Mouse (Mus musculus) megakaryocyte, embryonic 14.5 days (primary cell): Measurements from ENCODE around the gene Tfcp2.

ENCODE experiments used
- FLI1 ChIP-seq: IDR thresholded peaks from 2 replicates; pipeline ENCODE4 v1.6.1; 2012; ENCODE audit warnings: low read length, inconsistent platforms, mixed read lengths
- GATA1 ChIP-seq: IDR thresholded peaks from 3 replicates; pipeline ENCODE4 v1.6.1; 2012; ENCODE audit warnings: mixed read lengths, low read length, inconsistent platforms, borderline replicate concordance

DNA sequence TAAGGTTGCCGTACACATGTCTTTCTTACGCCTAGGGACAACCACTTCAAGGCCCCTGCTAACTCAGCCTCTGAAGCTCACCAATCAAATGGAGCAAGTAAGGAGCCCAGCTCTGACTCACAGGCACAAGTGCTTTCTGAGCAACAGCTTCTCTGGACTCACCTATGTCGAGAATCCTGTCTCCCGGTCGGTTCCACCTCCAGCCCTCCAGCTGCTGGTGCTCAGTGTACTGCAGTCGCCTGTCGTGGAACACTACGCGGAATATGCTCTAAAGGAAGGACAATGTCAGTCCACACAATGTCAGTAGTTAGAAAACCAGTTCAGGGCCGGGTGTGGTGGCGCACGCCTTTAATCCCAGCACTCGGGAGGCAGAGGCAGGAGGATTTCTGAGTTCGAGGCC lies 26.4 kb downstream of the Tfcp2 start:
- TF ChIP-seq GATA1, result no peak
- no peak for TF ChIP-seq FLI1
